Mouse (Mus musculus) heart, embryonic 14.5 days (tissue): ENCODE results near the gene Fam189a1. TPM values are rescaled to one million over a fixed set of nuclear protein-coding genes. Genes with fewer than 3 reads are reported as not detected.

ENCODE experiments used
- ATAC-seq: fragments of 200-750 bp; cut with Nextera tagmentation; 2 replicates; pipeline ENCODE4 v1.8.0; 2017; ENCODE audit warnings: low read depth, moderate TSS enrichment; ENCODE audit not compliant: insufficient number of reproducible peaks, insufficient read depth, low FRiP score
- H3K27ac ChIP-seq, 2 experiments: fragments of 200-500 bp in 1 of 2; fragments of 300-500 bp in 1 of 2; sonication (generic) in 1 of 2; replicated peaks in 1 of 2; 2 replicates each; pipeline ENCODE4 v1.5.1; 2012 to 2014; ENCODE audit warnings: low read depth in 2 of 2, low read length in 2 of 2, control low read depth in 1 of 2, mild to moderate bottlenecking in 1 of 2, mixed read lengths in 1 of 2; ENCODE audit not compliant: control insufficient read depth in 1 of 2, insufficient read depth in 1 of 2
- H3K27me3 ChIP-seq: fragments of 300-500 bp; sonication (generic); 2 replicates; pipeline ENCODE4 v1.6.1; 2014; ENCODE audit warnings: mild to moderate bottlenecking, low read length, control low read depth; ENCODE audit not compliant: control insufficient read depth, insufficient read depth
- H3K36me3 ChIP-seq: fragments of 300-500 bp; sonication (generic); 2 replicates; pipeline ENCODE4 v1.6.1; 2014; ENCODE audit warnings: mild to moderate bottlenecking, control low read depth, low read length, mixed read lengths; ENCODE audit not compliant: control insufficient read depth, insufficient read depth
- H3K4me1 ChIP-seq, 2 experiments: fragments of 200-500 bp in 1 of 2; fragments of 300-500 bp in 1 of 2; sonication (generic) in 1 of 2; 2 replicates each; pipeline ENCODE4 v1.6.1; 2012 to 2014; ENCODE audit warnings: low read length in 2 of 2, control low read depth in 1 of 2, mixed read lengths in 1 of 2; ENCODE audit not compliant: control insufficient read depth in 2 of 2, insufficient read depth in 2 of 2
- H3K4me2 ChIP-seq: fragments of 300-500 bp; sonication (generic); 2 replicates; pipeline ENCODE4 v1.6.1; 2014; ENCODE audit warnings: mild to moderate bottlenecking, low read length
- H3K4me3 ChIP-seq, 2 experiments: fragments of 200-500 bp in 1 of 2; fragments of 300-500 bp in 1 of 2; sonication (generic) in 1 of 2; 2 replicates each; pipeline ENCODE4 v1.5.1; 2012 to 2014; ENCODE audit warnings: low read length in 2 of 2, mild to moderate bottlenecking in 2 of 2, control low read depth in 1 of 2, low read depth in 1 of 2, moderate library complexity in 1 of 2; ENCODE audit not compliant: control insufficient read depth in 1 of 2, insufficient read depth in 1 of 2
- H3K9ac ChIP-seq: fragments of 300-500 bp; sonication (generic); 2 replicates; pipeline ENCODE4 v1.6.1; 2014; ENCODE audit warnings: mild to moderate bottlenecking, low read length
- H3K9me3 ChIP-seq: fragments of 300-500 bp; sonication (generic); 2 replicates; pipeline ENCODE4 v1.6.1; 2016; ENCODE audit warnings: low read length, control low read depth; ENCODE audit not compliant: control insufficient read depth
- WGBS: fragments of 180-500 bp; shearing (Covaris S2); extraction: QIAGEN DNeasy Blood & Tissue Kit; methylation state at CpG from one replicate; pipeline ENCODE4 v1.1.7; 2014; 5-methylcytosine and 5-hydroxymethylcytosine counted together
- polyA plus RNA-seq: library from polyadenylated mRNA; unstranded; fragments of >200 nt; fragmentation: Nextera tagmentation; extraction: Ambion mirVana; gene quantifications from 2 replicates; pipeline ENCODE4 v1.2.1, GENCODE M21; 2014

Fam189a1 gene
- polyA plus RNA-seq, 1 experiment from 2014 or later, result 0.77 TPM

DNA sequence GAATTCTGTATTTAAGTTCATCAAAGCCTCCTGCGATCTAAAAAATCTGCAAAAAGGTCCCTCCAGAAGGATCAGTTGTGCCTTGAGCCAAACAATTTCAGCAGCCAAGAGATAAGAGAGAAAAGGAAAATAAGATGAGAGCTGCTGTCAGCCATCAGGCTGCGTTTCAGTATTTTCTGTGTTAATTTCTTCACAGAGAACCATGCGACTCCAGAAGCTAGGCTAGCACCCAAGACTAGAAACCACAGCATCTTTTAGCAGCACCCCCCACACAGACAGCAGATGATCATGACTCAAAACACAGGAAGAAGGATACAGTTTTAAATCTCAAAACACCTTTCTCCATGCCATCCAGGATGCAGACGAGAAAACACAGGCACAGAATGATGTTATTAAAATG is 281.4 kb downstream of the Fam189a1 start:
- no peak for ATAC-seq
- H3K27me3 ChIP-seq, result no peaks in the 10 kb centered on the region
- 79% methylated on average over 4 of the region's 4 CpGs for WGBS

GRCm38 (mm10) chr7:64873266-64873665 is 283.1 kb downstream of the Fam189a1 start:
- 38% methylated on average over 11 of the region's 11 CpGs for WGBS
- no peak for ATAC-seq

More for the DNA sequence above, 281.4 kb downstream of the Fam189a1 start:
- Histone ChIP-seq H3K27ac (no peak overlapping the region), H3K9ac (no peak overlapping the region), H3K36me3 (no peaks in the 10 kb centered on the region), H3K4me2 (no peak overlapping the region), H3K4me1 (peaks cover 5 to 15% of the 10 kb centered on the region in 2 experiments; a peak in 3 of 4 replicates), H3K9me3 (no peaks in the 10 kb centered on the region), H3K4me3 (no peak overlapping the region)

DNA sequence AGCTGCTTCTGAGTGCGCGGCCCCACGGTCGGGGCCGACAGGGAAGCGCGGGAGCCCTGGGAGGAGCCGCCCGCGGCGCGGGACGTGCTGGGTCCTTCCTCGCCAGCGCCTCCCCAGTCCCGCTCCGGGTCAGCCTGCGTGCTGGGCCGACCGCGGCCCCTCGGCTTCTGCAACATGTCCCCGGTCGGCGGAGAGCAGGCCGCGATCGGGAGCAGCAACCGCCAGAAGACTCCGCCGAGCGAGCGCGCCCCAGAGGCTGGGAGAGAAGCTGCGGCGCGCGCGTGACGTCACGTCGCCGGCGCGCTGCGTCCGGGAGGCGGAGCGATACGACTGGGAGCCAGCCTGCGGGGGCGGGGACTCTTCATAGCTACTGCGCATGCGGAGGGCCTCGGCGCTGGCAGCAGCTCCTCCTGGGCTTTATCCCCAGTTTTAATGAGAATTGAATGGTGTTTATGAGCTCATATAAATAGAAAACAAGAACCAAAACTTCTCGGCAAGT is 283.6 kb downstream of the Fam189a1 start, which contains the start of gene Nsmce3:
Gene Nsmce3, minus strand, starts transcription at position 255 of the 499 bp plus-strand sequence.
- Histone ChIP-seq H3K4me1 (peaks cover 5 to 16% of the 10 kb centered on the region in 2 experiments; a peak in 3 of 4 replicates), H3K4me2 (peak within 1 kb of the TSS; percentile 96), H3K36me3 (no peaks in the 10 kb centered on the region; the same call in 1 of the 2 replicates), H3K4me3 (peak within 1 kb of the TSS; percentile 58 to 86), H3K9me3 (no peaks in the 10 kb centered on the region), H3K27ac (peak within 1 kb of the TSS; percentile 86 to 97), H3K27me3 (no peaks in the 10 kb centered on the region), H3K9ac (peak within 1 kb of the TSS; percentile 94)
- WGBS, result 0% methylated on average over 52 of the region's 57 CpGs
- peak; percentile 93 for ATAC-seq

More at GRCm38 (mm10) chr7:64873266-64873665, 283.1 kb downstream of the Fam189a1 start:
- Histone ChIP-seq H3K27ac (peak overlapping the region; percentile 32 to 97; a peak in 2 of 4 replicates), H3K9ac (peak overlapping the region; percentile 94), H3K4me2 (peak overlapping the region; percentile 96), H3K4me3 (peak overlapping the region; percentile 5 to 86; a peak in 2 of 4 replicates), H3K36me3 (no peaks in the 10 kb centered on the region; the same call in 1 of the 2 replicates), H3K4me1 (peaks cover 5 to 16% of the 10 kb centered on the region in 2 experiments; a peak in 3 of 4 replicates), H3K9me3 (no peaks in the 10 kb centered on the region), H3K27me3 (no peaks in the 10 kb centered on the region)

- 1% methylated on average over 33 of the region's 33 CpGs for WGBS
- Histone ChIP-seq H3K4me2 (peak overlapping the region; percentile 96), H3K4me3 (peak overlapping the region; percentile 58 to 86), H3K36me3 (no peaks in the 10 kb centered on the region; the same call in 1 of the 2 replicates), H3K9me3 (no peaks in the 10 kb centered on the region), H3K27me3 (no peaks in the 10 kb centered on the region), H3K9ac (peak overlapping the region; percentile 94), H3K27ac (peak overlapping the region; percentile 86 to 97), H3K4me1 (peaks cover 5 to 16% of the 10 kb centered on the region in 2 experiments; a peak in 3 of 4 replicates)
- no peak for ATAC-seq
These were observed 284.2 kb downstream of the Fam189a1 start for GRCm38 (mm10) chr7:64871987-64872742.

DNA sequence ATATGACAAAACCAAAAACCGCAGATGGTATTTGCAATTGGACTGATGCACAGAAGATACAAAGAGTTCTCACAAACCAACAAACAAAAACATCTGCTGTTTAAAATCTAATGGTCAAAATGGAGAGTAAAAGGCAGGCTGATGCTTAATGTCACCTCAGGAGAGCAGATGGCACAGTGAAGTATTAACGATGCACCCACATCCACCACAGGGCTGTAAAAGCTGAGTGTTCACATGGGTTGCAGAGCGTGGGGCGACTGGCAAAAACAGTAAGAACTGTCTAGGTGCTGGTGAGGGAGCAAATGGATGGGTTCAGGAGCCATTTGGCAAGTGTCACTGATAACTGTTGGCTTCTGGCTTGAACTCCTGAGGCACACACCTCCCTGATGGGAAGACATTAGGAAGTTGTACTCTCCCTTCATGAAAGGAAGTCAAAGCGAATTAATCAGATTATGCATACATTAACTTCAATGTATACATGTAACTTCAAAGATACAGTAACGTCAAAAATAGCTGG is 286.8 kb downstream of the Fam189a1 start:
- no peak overlapping the region for H3K4me3 ChIP-seq
- H3K27me3 ChIP-seq, result no peaks in the 10 kb centered on the region
- no peak overlapping the region for H3K4me2 ChIP-seq
- H3K9ac ChIP-seq, result no peak overlapping the region
- ATAC-seq, result no peak
- H3K9me3 ChIP-seq, result no peaks in the 10 kb centered on the region
- H3K4me1 ChIP-seq, result peaks cover 5 to 16% of the 10 kb centered on the region in 2 experiments; a peak in 3 of 4 replicates
- H3K36me3 ChIP-seq, result no peaks in the 10 kb centered on the region; the same call in 1 of the 2 replicates
- WGBS, result 79% methylated on average over 6 of the region's 6 CpGs
- no peak overlapping the region for H3K27ac ChIP-seq

DNA sequence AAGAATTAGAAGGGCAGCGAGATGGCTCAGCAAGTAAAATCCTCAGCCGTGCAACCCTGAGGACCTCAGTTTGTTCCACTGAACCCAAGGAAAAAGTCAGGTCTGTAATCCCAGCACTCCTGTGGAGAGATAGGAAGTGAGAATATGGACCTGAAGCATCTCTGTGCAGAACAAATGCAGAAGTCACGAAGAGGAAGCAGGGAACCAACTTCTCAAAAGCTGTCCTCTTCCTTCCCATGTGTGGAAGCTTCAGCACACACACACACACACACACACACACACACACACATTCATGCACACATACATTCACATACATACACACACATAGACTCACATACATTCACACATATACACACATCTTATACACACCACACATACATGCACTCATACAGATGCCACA is 292.8 kb downstream of the Fam189a1 start:
- ATAC-seq, result no peak
- H3K36me3 ChIP-seq, result no peaks in the 10 kb centered on the region
- H3K4me2 ChIP-seq, result no peak overlapping the region
- 82% methylated on average over 3 of the region's 3 CpGs for WGBS
- no peaks in the 10 kb centered on the region for H3K9me3 ChIP-seq
- no peaks in the 10 kb centered on the region for H3K27me3 ChIP-seq
- no peak overlapping the region for H3K27ac ChIP-seq
- H3K9ac ChIP-seq, result no peak overlapping the region
- H3K4me3 ChIP-seq, result no peak overlapping the region
- H3K4me1 ChIP-seq, result no peaks in the 10 kb centered on the region

- Histone ChIP-seq H3K36me3 (no peaks in the 10 kb centered on the region), H3K9ac (no peak overlapping the region), H3K4me1 (no peaks in the 10 kb centered on the region), H3K4me2 (no peak overlapping the region), H3K4me3 (no peak overlapping the region), H3K9me3 (no peaks in the 10 kb centered on the region), H3K27ac (no peak overlapping the region), H3K27me3 (no peaks in the 10 kb centered on the region)
- WGBS, result 78% methylated on average over 3 of the region's 3 CpGs
- no peak for ATAC-seq
These were observed 293.4 kb downstream of the Fam189a1 start for GRCm38 (mm10) chr7:64862978-64863377.
